Mouse (Mus musculus) limb, embryonic 10.5 days (tissue): ENCODE results near the gene Golga7b. TPM values are rescaled to one million over a fixed set of nuclear protein-coding genes. Genes with fewer than 3 reads are reported as not detected.

Experiments used
- DNase-seq: peaks from one replicate; pipeline ENCODE4 v3.0.0-alpha.2; 2017; ENCODE audit warnings: low spot score
- H3K27ac ChIP-seq: fragments of 300-500 bp; sonication (generic); 2 replicates; pipeline ENCODE4 v1.5.1; 2016; ENCODE audit warnings: mild to moderate bottlenecking
- H3K27me3 ChIP-seq: fragments of 300-500 bp; sonication (generic); 2 replicates; pipeline ENCODE4 v1.6.1; 2016; ENCODE audit warnings: low read depth, mild to moderate bottlenecking; ENCODE audit not compliant: poor library complexity, severe bottlenecking
- H3K36me3 ChIP-seq: fragments of 300-500 bp; sonication (generic); 2 replicates; pipeline ENCODE4 v1.6.1; 2016; ENCODE audit warnings: mild to moderate bottlenecking, moderate library complexity
- H3K4me1 ChIP-seq: fragments of 300-500 bp; sonication (generic); 2 replicates; pipeline ENCODE4 v1.6.1; 2016
- H3K4me3 ChIP-seq: fragments of 300-500 bp; sonication (generic); 2 replicates; pipeline ENCODE4 v1.5.1; 2016; ENCODE audit warnings: mild to moderate bottlenecking, moderate library complexity
- H3K9me3 ChIP-seq: fragments of 300-500 bp; sonication (generic); replicated peaks from 2 replicates; pipeline ENCODE4 v1.6.1; 2016; ENCODE audit warnings: mild to moderate bottlenecking
- WGBS: fragments of 180-500 bp; shearing (Covaris S2); methylation state at CpG from one replicate; pipeline ENCODE4 v1.1.7; 2016; 5-methylcytosine and 5-hydroxymethylcytosine counted together
- microRNA-seq: library from miRNA; unstranded; fragments of <30 nt; microRNA quantifications from one replicate; pipeline ENCODE4, GENCODE M21; 2017
- polyA plus RNA-seq: library from polyadenylated mRNA; unstranded; fragments of >200 nt; fragmentation: Nextera tagmentation; extraction: Ambion mirVana; gene quantifications from 2 replicates; pipeline ENCODE4 v1.2.1, GENCODE M21; 2016

The Golga7b gene
- polyA plus RNA-seq, 1 experiment from 2014 or later, result not detected

- no peaks in the 10 kb centered on the region for H3K9me3 ChIP-seq
- peak; percentile 88 for DNase-seq
- peaks cover 14% of the 10 kb centered on the region for H3K4me1 ChIP-seq
- H3K36me3 ChIP-seq, result no peaks in the 10 kb centered on the region
- H3K27ac ChIP-seq, result no peak overlapping the region
- peaks cover 23% of the 10 kb centered on the region for H3K27me3 ChIP-seq
- WGBS, result 6% methylated on average over 1 of the region's 1 CpGs
- H3K4me3 ChIP-seq, result no peak overlapping the region
These were observed 68.5 kb downstream of the Golga7b start for GRCm38 (mm10) chr19:42315914-42316313.

GRCm38 (mm10) chr19:42316525-42316924 lies 69.2 kb downstream of the Golga7b start:
- DNase-seq, result no peak
- Histone ChIP-seq H3K27ac (no peak overlapping the region), H3K4me1 (peaks cover 14% of the 10 kb centered on the region), H3K36me3 (no peaks in the 10 kb centered on the region), H3K9me3 (no peaks in the 10 kb centered on the region), H3K4me3 (no peak overlapping the region), H3K27me3 (peaks cover 23% of the 10 kb centered on the region)
- 89% methylated on average over 2 of the region's 2 CpGs for WGBS

GRCm38 (mm10) chr19:42316998-42317397 lies 69.6 kb downstream of the Golga7b start:
- no peak for DNase-seq
- peaks cover 23% of the 10 kb centered on the region for H3K27me3 ChIP-seq
- H3K36me3 ChIP-seq, result no peaks in the 10 kb centered on the region
- no peak overlapping the region for H3K4me3 ChIP-seq
- 78% methylated on average over 8 of the region's 8 CpGs for WGBS
- H3K4me1 ChIP-seq, result peaks cover 14% of the 10 kb centered on the region
- H3K27ac ChIP-seq, result no peak overlapping the region
- no peaks in the 10 kb centered on the region for H3K9me3 ChIP-seq

- WGBS, result 56% methylated on average over 18 of the region's 18 CpGs
These were observed 70.5 kb downstream of the Golga7b start for GRCm38 (mm10) chr19:42317648-42318425.

More at GRCm38 (mm10) chr19:42317648-42318425, 70.5 kb downstream of the Golga7b start:
- H3K27ac ChIP-seq, result no peak overlapping the region
- no peaks in the 10 kb centered on the region for H3K36me3 ChIP-seq
- no peak overlapping the region for H3K4me3 ChIP-seq
- no peak for DNase-seq
- peaks cover 14% of the 10 kb centered on the region for H3K4me1 ChIP-seq
- no peaks in the 10 kb centered on the region for H3K9me3 ChIP-seq
- peaks cover 23% of the 10 kb centered on the region for H3K27me3 ChIP-seq

Small RNA genes within 50 kb of the gene (microRNA-seq; reads per million reads assigned to microRNA genes)
- gene Gm26339 (not detected), gene Mir3085 (not detected)

Other genes with a start within 250 kb of the Golga7b start
- gene Ankrd2, start 211.6 kb upstream of the Golga7b start, polyA plus RNA-seq, result not detected in 2 replicates
- gene Hoga1, start 202.0 kb upstream of the Golga7b start, polyA plus RNA-seq, result 1.1 and 1.3 TPM in 2 replicates
- 0.24 TPM in 1 of 2 replicates, not detected in the other for gene 4933411K16Rik, start 195.3 kb upstream of the Golga7b start, polyA plus RNA-seq
- 43.6 and 49.0 TPM in 2 replicates for gene Morn4, start 161.2 kb upstream of the Golga7b start, polyA plus RNA-seq
- gene Pi4k2a, start 157.1 kb upstream of the Golga7b start, polyA plus RNA-seq, result 31.9 and 33.0 TPM in 2 replicates
- gene Avpi1, start 118.5 kb upstream of the Golga7b start, polyA plus RNA-seq, result 22.1 and 25.0 TPM in 2 replicates
- gene Marveld1, start 100.2 kb upstream of the Golga7b start, polyA plus RNA-seq, result 5.6 and 5.8 TPM in 2 replicates
- 27.6 and 30.8 TPM in 2 replicates for gene Zfyve27, start 83.6 kb upstream of the Golga7b start, polyA plus RNA-seq
- 0.21 and 2.4 TPM in 2 replicates for gene Sfrp5, start 45.3 kb upstream of the Golga7b start, polyA plus RNA-seq
- gene Crtac1, start 184.2 kb downstream of the Golga7b start, polyA plus RNA-seq, result 1.0 and 1.2 TPM in 2 replicates